Mouse (Mus musculus) midbrain, postnatal 0 days (tissue): Measurements from ENCODE around the gene Prps1l3. TPM values are rescaled to one million over a fixed set of nuclear protein-coding genes. Genes with fewer than 3 reads are reported as not detected.
A peak's percentile ranks its signal among the peaks of the same experiment; 100 is the strongest.

Experiments
- ATAC-seq: fragments of 200-750 bp; cut with Nextera tagmentation; 2 replicates; pipeline ENCODE4 v1.8.0; 2017; ENCODE audit warnings: moderate number of reproducible peaks, mild to moderate bottlenecking, moderate TSS enrichment, moderate library complexity; ENCODE audit not compliant: low FRiP score
- DNase-seq: peaks from one replicate; pipeline ENCODE4 v3.0.0-alpha.2; 2015; ENCODE audit warnings: low spot score
- H3K27ac ChIP-seq: fragments of 300-500 bp; sonication (generic); 2 replicates; pipeline ENCODE4 v1.5.1; 2014; ENCODE audit warnings: low read depth, mild to moderate bottlenecking, low read length, mixed read lengths
- H3K27me3 ChIP-seq: fragments of 300-500 bp; sonication (generic); 2 replicates; pipeline ENCODE4 v1.6.1; 2014; ENCODE audit warnings: low read length, control low read depth, mixed read lengths; ENCODE audit not compliant: insufficient read depth
- H3K36me3 ChIP-seq: fragments of 300-500 bp; sonication (generic); 2 replicates; pipeline ENCODE4 v1.6.1; 2014; ENCODE audit warnings: low read length, control low read depth, mixed read lengths; ENCODE audit not compliant: insufficient read depth
- H3K4me1 ChIP-seq: fragments of 300-500 bp; sonication (generic); 2 replicates; pipeline ENCODE4 v1.6.1; 2014; ENCODE audit warnings: mild to moderate bottlenecking, control low read depth, antibody characterized with exemption, low read length, mixed read lengths; ENCODE audit not compliant: insufficient read depth
- H3K4me2 ChIP-seq: fragments of 300-500 bp; sonication (generic); 2 replicates; pipeline ENCODE4 v1.6.1; 2014; ENCODE audit warnings: low read depth, mild to moderate bottlenecking, low read length, mixed read lengths; ENCODE audit not compliant: poor library complexity, severe bottlenecking
- H3K4me3 ChIP-seq: fragments of 300-500 bp; sonication (generic); 2 replicates; pipeline ENCODE4 v1.5.1; 2014; ENCODE audit warnings: low read depth, mild to moderate bottlenecking, low read length, moderate library complexity
- H3K9ac ChIP-seq: fragments of 300-500 bp; sonication (generic); replicated peaks from 2 replicates; pipeline ENCODE4 v1.6.1; 2014; ENCODE audit warnings: mild to moderate bottlenecking, low read length, moderate library complexity, mixed read lengths; ENCODE audit not compliant: poor library complexity, severe bottlenecking
- H3K9me3 ChIP-seq: fragments of 300-500 bp; sonication (generic); 2 replicates; pipeline ENCODE4 v1.6.1; 2016; ENCODE audit warnings: low read length, control low read depth
- CTCF ChIP-seq: IDR thresholded peaks from 2 replicates; pipeline ENCODE4 v1.5.1; 2016; ENCODE audit warnings: antibody characterized with exemption, mild to moderate bottlenecking
- WGBS: fragments of 180-500 bp; shearing (Covaris S2); extraction: QIAGEN DNeasy Blood & Tissue Kit; methylation state at CpG from one replicate; pipeline ENCODE4 v1.1.7; 2014; 5-methylcytosine and 5-hydroxymethylcytosine counted together
- polyA plus RNA-seq: library from polyadenylated mRNA; unstranded; fragments of >200 nt; fragmentation: Nextera tagmentation; extraction: Ambion mirVana; gene quantifications from 2 replicates; pipeline ENCODE4 v1.2.1, GENCODE M21; 2015
- total RNA-seq: library from RNA; depleted of rRNA; stranded (reverse); fragments of >200 nt; gene quantifications from 2 replicates; pipeline ENCODE4 v1.2.3, GENCODE M21; 2014

Prps1l3 gene
- total and polyA plus RNA-seq, 2 experiments from 2014 or later, result 13.7 to 17.3 TPM

DNA sequence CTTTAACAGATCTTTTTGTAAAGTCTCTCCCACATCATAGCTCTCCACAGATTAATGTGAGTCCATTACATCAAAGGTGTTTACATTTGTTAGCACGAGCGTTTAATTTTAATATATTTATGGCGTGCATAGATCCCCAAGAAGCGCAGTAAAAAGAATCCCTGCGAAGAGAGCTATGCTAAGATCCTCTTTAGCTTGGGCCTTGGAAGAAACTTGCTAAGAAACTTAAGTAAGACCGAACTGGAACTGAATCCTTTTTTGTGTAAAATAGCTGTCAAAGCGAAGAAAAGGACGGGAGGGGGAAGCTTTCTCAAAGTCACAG is 34.0 kb upstream of the Prps1l3 start:
- ATAC-seq, result no peak
- 7% methylated on average over 8 of the region's 8 CpGs for WGBS
- H3K9me3 ChIP-seq, result no peaks in the 10 kb centered on the region
- no peak overlapping the region for H3K27ac ChIP-seq
- H3K36me3 ChIP-seq, result no peaks in the 10 kb centered on the region
- no peak for DNase-seq
- 0 out of 2 replicates have a peak, but pooled peaks cover 7% of the 10 kb centered on the region for H3K4me1 ChIP-seq
- peaks cover 13% of the 10 kb centered on the region for H3K27me3 ChIP-seq
- no peak overlapping the region for H3K9ac ChIP-seq
- TF ChIP-seq CTCF, result no peak
- H3K4me2 ChIP-seq, result peak overlapping the region; percentile 89
- H3K4me3 ChIP-seq, result peak overlapping the region; percentile 43

DNA sequence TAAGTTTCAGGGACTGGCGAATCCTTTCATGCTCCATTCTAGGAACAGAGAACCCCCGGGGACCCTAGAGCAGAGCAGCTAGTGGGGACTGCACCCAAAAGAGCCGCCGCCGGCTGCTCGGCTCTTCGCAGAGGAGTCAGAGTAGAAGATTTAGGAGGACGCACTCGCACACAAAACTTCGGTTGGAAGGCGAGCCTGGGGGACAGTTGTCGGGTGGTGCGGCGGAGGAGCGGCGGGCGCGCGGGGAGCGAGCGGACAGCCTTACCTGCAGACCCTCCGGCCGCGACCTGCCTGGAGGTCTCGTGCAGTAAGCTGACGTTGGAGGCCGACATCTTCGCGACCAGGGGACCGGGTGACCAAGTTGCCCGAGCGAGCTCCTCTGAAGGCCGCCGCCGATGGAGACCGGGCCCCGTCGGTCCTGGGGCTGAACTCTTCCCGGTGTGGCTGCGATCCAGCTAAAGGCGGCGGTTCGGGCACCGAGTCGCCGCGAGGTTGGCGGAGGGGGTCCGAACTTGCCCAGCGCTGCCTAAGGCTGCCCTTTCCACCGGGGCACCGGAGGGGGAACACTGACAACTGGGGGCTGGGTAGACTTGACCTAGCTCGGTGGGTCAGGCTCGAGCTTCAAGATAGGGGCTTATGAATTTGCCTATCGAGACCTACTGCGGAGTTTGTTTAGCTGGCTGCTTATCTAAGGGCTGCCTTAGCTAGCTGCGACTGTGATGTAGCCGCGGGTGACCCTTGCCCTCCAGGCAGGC is 33.4 kb upstream of the Prps1l3 start:
- Histone ChIP-seq H3K9ac (peak overlapping the region; percentile 42; the same call in 1 of the 2 replicates), H3K36me3 (no peaks in the 10 kb centered on the region), H3K4me3 (peak overlapping the region; percentile 43), H3K4me1 (0 out of 2 replicates have a peak, but pooled peaks cover 7% of the 10 kb centered on the region), H3K9me3 (no peaks in the 10 kb centered on the region), H3K27ac (no peak overlapping the region), H3K27me3 (peaks cover 13% of the 10 kb centered on the region), H3K4me2 (peak overlapping the region; percentile 89)
- DNase-seq (no peak), ATAC-seq (peak; percentile 13; the same call in 1 of the 2 replicates)
- 1% methylated on average over 59 of the region's 59 CpGs for WGBS
- no peak for TF ChIP-seq CTCF

DNA sequence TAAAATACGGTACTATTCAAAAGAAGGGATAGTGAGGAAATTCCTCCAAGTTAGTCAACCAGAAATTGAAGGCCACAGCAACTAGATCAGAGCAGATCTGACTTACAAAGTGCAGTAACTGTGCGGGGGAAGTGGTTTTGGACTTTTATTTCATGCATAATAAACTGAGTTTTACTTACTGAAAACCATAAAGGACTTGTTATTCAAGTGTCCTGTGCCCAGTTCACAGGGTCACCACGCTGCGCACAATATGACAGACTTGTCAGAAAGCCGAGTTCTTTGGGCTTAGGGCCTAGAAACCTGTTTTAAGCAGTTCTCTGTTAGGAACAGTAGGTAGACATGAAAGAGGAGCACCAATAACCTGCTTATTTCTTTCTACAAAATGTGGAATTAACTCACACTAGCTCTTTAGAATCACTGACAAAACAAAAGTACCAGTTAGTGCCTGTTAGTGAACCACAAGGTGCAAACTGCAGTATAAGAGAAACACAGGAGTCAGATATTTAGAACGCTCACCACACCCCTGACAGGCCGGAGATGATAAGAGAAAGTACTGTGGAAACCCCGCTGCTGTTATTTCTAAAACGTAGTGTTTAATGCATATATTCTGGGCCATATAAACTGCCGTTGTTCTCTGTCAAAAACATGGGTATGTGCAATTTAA is 32.7 kb upstream of the Prps1l3 start, which contains the start of gene Slc25a21:
TSS of gene Slc25a21 (minus strand) at position 110 of the 664 bp plus-strand sequence.
- WGBS, result 67% methylated on average over 10 of the region's 10 CpGs
- 0 out of 2 replicates have a peak, but pooled peaks cover 7% of the 10 kb centered on the region for H3K4me1 ChIP-seq
- peak within 1 kb of the TSS; percentile 89 for H3K4me2 ChIP-seq
- ATAC-seq (no peak), DNase-seq (no peak)
- peaks cover 13% of the 10 kb centered on the region for H3K27me3 ChIP-seq
- no peaks in the 10 kb centered on the region for H3K36me3 ChIP-seq
- peak within 1 kb of the TSS; percentile 43 for H3K4me3 ChIP-seq
- H3K27ac ChIP-seq, result no peak within 1 kb of the TSS
- TF ChIP-seq CTCF, result no peak
- peak within 1 kb of the TSS; percentile 42; the same call in 1 of the 2 replicates for H3K9ac ChIP-seq
- no peaks in the 10 kb centered on the region for H3K9me3 ChIP-seq

DNA sequence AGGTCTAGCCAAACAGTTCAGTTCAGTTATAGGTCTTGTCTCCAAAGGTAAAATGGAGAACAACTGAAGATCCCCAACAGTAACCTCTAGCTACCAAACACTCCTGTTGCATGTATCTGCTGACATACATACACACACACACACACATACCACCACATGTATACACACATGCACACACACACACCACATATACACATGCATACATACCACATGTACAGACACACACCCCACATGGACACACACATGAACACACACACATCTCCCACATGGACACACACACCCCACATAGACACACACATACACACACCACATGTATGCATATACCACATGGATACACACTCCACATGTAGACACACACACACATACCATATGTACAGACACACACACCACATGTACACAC is 31.9 kb upstream of the Prps1l3 start:
- H3K36me3 ChIP-seq, result no peaks in the 10 kb centered on the region
- H3K4me1 ChIP-seq, result 0 out of 2 replicates have a peak, but pooled peaks cover 7% of the 10 kb centered on the region
- no peak overlapping the region for H3K4me2 ChIP-seq
- H3K27ac ChIP-seq, result no peak overlapping the region
- TF ChIP-seq CTCF, result no peak
- ATAC-seq (peak; percentile 44; the same call in 1 of the 2 replicates), DNase-seq (no peak)
- no peaks in the 10 kb centered on the region for H3K9me3 ChIP-seq
- H3K9ac ChIP-seq, result no peak overlapping the region
- peaks cover 13% of the 10 kb centered on the region for H3K27me3 ChIP-seq
- no peak overlapping the region for H3K4me3 ChIP-seq

DNA sequence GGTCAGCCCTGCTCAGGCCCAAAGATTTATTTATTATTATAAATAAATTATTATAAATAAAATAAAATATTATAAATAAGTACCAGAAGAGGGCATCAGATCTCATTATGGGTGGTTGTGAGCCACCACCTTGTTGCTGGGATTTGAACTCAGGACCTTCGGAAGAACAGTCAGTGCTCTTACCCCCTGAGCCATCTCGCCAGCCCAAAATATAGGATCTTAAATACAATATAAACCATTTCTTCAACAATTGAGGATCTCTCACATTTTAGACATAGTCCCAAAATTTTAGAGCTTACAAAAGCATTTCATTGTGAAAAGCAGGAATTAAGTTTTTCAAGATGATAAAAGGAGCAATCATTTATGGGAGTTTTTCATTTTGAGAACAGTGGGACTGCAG is 30.8 kb upstream of the Prps1l3 start:
- H3K27ac ChIP-seq, result no peak overlapping the region
- H3K36me3 ChIP-seq, result no peaks in the 10 kb centered on the region
- H3K9me3 ChIP-seq, result no peaks in the 10 kb centered on the region
- H3K4me3 ChIP-seq, result no peak overlapping the region
- peaks cover 13% of the 10 kb centered on the region for H3K27me3 ChIP-seq
- no peak overlapping the region for H3K9ac ChIP-seq
- 0 out of 2 replicates have a peak, but pooled peaks cover 7% of the 10 kb centered on the region for H3K4me1 ChIP-seq
- TF ChIP-seq CTCF, result no peak
- ATAC-seq (no peak), DNase-seq (no peak)
- no peak overlapping the region for H3K4me2 ChIP-seq
- 98% methylated on average over 2 of the region's 2 CpGs for WGBS

DNA sequence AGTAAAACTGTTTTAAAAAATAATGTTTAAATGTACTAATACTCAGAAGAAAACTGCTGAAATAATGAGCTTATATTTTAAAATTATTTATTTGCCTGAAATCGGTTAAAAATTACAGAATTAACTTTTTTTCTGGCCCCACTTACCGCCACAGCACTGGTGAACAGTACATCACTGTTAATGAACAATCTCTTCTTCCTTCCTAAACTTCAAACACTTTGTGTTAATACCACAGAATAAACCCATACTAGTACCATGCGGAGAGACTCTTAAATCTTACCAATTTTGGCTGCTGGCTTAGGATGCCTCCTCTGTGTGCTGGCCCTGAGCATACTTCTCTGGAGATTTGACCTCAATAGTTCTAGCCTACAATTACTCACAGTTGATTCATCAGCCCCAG is 28.3 kb upstream of the Prps1l3 start:
- Histone ChIP-seq H3K4me3 (no peak overlapping the region), H3K27me3 (peaks cover 8% of the 10 kb centered on the region), H3K4me1 (0 out of 2 replicates have a peak, but pooled peaks cover 2% of the 10 kb centered on the region), H3K4me2 (no peak overlapping the region), H3K27ac (no peak overlapping the region), H3K9me3 (no peaks in the 10 kb centered on the region), H3K36me3 (no peaks in the 10 kb centered on the region), H3K9ac (no peak overlapping the region)
- no peak for TF ChIP-seq CTCF
- DNase-seq, result no peak
- ATAC-seq, result no peak
- 92% methylated on average over 3 of the region's 3 CpGs for WGBS
